Mouse (Mus musculus) layer of hippocampus, adult 9-10 months (tissue): ENCODE data around the gene Slc23a4.
A peak's percentile ranks its signal among the peaks of the same experiment; 100 is the strongest.

ENCODE experiments used
- DNase-seq: peaks from one replicate; pipeline ENCODE4 v3.0.0; 2022; ENCODE audit warnings: low spot score

Gene Slc23a4

GRCm38 (mm10) chr6:34988081-34988761, at the start of gene Slc23a4:
TSS of gene Slc23a4 (minus strand) at chr6:34988404.
- no peak for DNase-seq

DNA sequence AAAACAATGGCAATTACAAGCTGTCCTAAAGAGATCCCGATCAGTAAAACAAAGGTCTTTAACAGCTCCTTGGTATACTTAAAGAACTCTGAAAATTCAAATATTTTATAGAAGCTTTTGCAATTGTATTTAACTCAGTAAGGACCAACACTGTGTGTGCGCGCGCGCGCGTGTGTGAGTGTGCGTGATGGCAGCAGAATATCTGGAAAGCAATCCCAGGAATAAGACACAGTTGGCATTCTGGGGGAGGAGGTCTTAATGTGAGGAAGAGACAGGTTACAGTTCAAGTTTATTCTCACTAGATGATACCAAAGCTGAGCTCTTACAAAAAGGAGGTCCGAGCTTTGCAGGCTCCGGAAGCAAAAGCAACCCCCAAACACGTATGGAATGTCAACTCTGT, 45.1 kb upstream of the Slc23a4 start:
- no peak for DNase-seq

GRCm38 (mm10) chr6:35032704-35033103, 44.5 kb upstream of the Slc23a4 start:
- DNase-seq: no peak

DNA sequence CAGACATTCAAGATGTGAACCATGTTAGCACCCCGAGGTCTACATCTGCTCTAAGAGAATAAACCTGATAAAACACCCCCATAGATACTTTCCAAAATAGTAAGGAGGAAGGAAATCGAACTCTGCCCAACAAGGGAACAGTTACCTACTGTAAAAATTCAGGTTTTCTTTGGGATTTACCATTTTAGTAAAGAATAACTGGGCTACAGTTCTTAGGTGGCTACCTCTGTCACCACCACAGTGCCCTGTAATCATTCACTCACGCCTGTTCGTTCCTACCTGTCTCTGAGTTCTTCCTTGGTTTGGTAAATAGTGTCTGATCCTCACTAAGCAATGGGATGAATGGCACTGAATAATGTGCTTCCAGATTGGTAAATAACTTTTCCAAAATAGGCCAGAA, 42.6 kb upstream of the Slc23a4 start:
- no peak for DNase-seq

DNA sequence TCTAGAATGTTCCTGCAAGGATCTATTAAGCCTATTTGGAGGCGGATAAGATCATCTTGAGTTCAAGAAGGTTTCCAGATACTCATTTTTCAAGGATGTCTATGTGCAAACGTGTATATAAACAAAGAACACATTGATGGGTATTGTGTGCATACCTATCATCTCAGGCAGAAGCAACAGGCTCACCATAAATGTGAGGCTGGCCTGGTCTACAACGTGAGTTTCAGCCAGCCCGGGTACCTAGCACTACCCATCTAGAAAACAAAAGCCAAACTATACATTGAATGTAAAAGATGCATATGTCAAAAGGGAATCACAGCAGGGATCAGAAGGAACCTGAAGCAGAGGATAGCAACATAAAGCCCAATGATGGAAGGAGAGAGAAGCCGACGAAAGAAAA, 42.0 kb upstream of the Slc23a4 start:
- no peak for DNase-seq

- DNase-seq: no peak
Measured at GRCm38 (mm10) chr6:35028023-35028422, 39.8 kb upstream of the Slc23a4 start.

- no peak for DNase-seq
Measured at GRCm38 (mm10) chr6:35027257-35027656, 39.1 kb upstream of the Slc23a4 start.

DNA sequence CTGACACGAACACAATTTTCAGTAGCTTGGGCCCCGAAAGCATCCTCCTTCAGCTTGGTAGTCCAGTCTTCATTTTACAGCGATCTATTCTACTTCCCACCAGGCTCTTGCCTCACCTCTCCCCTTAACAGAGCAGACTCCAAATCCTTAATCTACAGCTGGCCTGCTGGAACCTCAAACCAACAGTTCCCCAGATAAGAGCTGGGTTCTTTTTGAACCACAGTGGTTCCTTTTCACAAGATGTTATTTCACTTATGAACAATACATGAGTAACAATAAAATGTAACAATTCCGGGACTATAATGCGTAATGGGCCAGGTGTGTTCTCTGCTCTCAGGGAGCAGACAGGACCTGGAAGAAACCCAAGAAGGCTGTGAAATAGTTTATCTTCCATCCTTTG, 28.4 kb upstream of the Slc23a4 start:
- no peak for DNase-seq

DNA sequence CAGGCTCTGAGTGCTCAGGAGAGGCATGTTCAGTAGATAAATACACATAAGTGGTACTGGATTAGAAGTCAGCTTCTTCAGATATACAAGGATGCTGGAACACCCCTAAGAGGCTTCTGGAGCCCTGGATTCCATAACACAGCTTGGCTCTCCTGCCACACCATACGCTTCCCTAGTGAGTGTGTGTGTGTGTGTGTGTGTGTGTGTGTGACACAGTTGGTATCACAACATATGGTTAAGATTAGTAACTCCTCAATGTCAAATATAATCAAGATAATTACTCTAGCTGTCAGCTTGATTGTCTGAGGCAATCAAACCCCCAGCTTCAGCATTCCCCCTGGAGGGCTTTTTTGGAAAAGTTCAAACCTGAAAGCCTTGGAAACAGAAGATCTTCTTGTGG, 23.7 kb upstream of the Slc23a4 start:
- no peak for DNase-seq

- no peak for DNase-seq
Measured at GRCm38 (mm10) chr6:35010705-35011104, 22.5 kb upstream of the Slc23a4 start.

- peak; percentile 47 for DNase-seq
Measured at GRCm38 (mm10) chr6:35002261-35002669, 14.1 kb upstream of the Slc23a4 start.

DNA sequence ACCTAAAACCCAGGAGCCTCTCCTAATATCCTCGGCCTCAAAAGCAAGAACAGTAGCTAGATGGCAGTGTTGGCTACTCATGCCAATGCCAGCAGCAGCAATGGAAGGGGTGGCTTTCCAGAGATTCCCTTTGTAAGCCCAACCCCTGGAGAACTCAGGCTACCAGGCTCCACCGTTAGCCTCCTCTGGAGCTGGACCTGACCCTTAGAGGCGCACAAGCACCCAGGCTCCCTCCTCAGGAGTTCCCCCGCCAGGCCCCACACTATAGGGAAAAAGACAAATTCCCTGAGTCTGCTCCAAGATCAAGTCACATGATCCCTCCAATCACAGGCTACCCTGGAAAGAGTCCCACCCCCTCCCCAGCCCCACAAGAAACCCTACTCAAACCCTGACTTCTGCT, 10.9 kb upstream of the Slc23a4 start:
- DNase-seq: peak; percentile 40

DNA sequence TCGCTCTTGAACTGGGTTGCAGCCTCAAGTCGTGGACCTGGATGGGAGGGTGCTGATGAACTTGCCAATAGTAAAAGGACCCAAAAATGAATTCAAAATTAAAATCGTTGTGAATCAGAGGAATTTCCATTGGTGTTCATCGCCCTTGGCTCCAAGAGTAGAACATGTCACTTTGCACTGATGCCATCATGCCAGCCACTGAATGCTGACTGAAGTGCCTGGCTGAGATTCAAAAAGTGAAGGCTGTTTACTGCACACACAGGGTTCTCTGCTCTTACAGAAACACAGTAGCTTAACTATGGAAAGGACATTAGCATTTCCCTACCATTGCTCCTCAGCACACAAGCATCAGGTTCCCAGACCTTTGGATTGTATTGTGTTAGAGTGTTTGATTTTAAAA, 8.3 kb upstream of the Slc23a4 start:
- DNase-seq: no peak

DNA sequence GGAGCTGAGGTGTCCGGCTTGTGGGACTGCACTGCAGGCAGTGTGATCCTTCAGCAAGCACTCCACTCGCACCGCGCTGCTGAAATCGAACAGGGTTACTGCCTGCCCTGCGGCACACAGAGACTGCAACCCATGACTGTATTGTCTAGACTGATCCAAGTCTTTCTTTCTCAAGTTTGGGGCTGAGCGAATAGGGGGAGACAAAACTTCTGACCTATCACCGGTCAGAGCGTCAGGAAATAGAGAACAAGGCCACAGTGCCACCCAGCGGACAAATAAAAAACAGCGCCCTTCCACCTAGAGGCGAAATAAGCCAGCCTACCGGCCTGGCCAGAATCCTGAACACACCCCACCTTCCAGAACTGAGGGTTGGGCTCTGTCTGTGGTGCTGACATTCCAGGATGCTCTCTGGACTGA, 7.1 kb upstream of the Slc23a4 start:
- DNase-seq: peak; percentile 58

DNA sequence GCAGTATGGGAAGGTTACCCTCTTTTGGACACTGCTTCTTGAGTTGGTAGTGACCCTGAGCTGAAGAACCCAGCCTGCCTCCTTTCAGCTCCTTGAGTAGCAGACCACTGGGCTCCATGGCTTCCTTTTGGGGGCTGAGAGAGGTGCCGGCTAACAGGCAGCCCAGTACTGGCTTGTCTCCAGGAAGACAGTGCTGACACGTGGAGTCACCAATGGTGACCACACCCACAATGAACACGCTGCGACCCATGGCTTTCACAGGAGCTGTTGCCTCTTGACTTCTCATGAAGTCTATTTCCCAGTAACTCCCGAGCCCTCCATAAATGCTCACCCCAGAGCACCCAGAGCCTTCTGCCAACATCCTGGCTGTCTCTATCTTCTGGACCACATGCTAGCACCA, 6.5 kb upstream of the Slc23a4 start:
- no peak for DNase-seq

- no peak for DNase-seq
Measured at GRCm38 (mm10) chr6:34989263-34989662, 1.1 kb upstream of the Slc23a4 start.

- DNase-seq: no peak
Measured at GRCm38 (mm10) chr6:34987085-34987645, 1.0 kb downstream of the Slc23a4 start.

DNA sequence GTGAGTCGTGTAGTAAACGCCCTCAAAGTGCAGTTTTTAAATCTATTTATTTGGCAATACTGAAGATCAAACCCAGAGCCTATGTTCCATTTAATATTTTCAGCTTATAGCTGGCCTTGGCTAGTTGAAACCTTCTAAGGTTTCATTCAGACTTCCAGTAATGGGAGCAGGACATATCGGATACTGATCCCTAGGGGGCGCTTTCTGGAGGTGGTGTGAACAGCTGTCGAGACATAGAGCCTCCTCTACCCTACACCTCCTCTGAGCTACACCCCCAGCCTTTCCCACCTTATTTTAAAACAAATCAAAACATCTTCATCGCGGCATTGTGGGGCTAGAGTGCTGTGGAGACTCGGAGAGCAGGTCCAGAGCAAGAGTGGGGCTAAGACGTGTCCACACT, 7.5 kb downstream of the Slc23a4 start:
- DNase-seq: no peak

GRCm38 (mm10) chr6:34979291-34979690, 8.9 kb downstream of the Slc23a4 start:
- no peak for DNase-seq

GRCm38 (mm10) chr6:34971181-34971580, 17.0 kb downstream of the Slc23a4 start:
- DNase-seq: no peak

DNA sequence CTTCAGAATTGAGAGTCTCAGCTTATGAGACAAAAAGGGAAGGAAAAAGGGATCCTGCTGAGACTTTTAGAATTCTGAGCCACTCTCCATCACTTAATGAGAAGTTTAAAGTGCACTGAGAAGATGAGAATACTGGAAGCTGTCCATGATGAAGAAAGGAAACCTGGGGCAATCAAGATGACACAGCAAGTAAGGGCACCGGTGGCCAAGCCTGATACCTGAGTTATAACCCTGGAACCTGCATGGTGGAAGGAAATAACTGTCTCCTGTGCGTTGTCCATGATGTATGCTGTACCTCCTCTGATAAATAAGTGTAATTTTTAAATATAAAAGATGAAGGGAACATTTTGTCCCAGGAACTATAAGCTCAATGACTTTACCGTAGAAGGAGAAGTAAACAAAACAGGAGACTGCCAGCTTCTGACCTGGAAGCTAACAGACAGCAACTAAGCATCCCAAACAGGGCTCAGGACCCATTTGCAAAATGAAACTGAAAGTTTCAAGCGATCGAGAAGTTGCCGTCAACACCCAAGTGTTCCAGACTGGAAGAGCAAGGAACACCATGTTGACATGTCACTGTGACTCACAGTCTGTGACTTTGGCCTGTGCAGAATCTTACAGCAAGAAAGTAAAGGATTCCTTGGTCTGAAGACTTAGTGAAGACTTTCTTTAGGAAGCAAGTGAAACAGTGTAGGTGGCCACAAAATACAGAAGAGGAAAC, 22.2 kb downstream of the Slc23a4 start:
- no peak for DNase-seq

DNA sequence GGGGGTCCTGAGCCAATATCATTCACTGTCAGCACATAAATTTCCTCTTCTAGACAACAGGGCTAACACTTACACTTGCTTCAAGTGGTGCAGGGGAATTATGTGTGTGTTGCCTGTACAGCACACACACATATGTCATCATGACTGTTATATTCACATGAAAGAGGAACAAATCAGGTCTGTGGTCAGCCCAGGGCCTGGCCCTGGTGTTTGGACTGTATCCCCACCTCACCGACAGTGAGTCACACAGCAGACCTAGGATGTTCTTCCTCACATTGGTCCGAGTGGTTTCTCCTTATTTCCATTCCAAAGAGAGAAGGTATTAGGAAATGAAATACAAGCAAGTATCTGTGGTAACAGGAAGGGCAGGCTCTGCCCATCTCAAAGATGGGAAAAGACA, 23.7 kb downstream of the Slc23a4 start:
- no peak for DNase-seq

GRCm38 (mm10) chr6:34959131-34959530, 29.1 kb downstream of the Slc23a4 start:
- no peak for DNase-seq

DNA sequence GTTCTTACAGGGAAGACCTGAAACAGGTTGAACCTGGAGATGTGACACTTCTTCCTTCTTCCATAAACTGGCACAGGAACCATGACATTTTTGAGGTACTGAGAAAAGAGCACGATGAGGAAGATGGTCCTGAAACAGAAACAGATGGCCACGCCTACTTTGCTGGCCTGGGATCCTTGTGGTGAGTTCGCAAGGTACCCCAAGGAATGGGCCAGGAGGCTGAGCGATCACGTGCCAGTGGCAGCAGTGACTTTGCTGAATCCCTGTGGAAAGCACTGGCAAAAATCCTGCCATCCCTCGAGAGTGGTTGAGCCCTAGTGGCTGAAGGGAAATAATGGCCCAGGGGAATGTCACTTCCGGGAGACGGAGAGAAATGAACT, 32.4 kb downstream of the Slc23a4 start:
- DNase-seq: no peak
